Mouse (Mus musculus): Measurements from ENCODE around the gene Ereg. TPM values are rescaled to one million over a fixed set of nuclear protein-coding genes. Genes with fewer than 3 reads are reported as not detected.

The Ereg gene
- polyA plus RNA-seq (2015; fragmentation: Nextera tagmentation; extraction: Ambion mirVana) = 3.0 and 5.2 TPM in 2 replicates

DNA sequence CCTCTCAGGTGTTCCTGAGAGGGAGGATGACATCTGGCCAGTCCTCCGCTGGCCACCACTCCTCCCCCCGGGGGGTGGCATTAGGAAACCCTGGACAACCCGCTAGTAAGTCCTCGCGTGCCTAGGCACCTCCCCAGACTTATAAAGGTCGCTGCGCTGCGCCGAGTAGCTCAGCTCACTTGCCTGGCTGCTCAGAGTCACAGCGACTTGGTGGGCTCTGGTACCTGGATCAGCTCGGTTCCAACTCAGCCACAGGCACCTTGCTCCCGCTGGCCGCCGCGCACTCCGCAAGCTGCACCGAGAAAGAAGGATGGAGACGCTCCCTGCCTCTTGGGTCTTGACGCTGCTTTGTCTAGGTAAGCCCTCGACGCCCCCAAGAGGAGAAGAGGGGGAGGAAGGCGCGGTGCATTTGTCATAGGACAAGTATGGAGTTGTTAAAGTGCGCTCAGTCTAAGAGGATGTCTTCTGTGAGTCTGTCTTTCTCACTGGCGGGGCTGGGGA is at the start of gene Ereg:
TSS of gene Ereg (plus strand) at position 173 of the 501 bp plus-strand sequence.

DNA sequence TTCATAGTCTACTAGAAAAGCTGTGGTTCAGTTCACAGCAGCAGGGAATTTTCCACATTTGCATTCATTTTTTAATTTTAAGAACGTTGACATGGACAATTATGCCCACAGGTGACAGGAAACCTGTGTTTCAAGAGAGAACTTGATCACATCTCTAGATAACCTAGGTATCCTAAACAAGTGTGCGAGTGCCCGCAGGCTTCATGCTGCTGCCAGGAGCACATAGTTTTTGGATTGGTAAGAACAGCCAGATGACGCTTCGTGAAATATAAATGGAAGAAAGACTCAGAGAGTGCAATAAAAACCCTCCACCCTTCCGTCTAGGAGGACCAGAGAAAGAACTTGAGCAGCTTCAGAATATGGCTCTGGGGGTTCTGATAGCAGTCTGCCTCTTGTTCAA is 47.3 kb upstream of the Ereg start, which contains the start of gene Epgn:
TSS of gene Epgn (plus strand) at position 301 of the 400 bp plus-strand sequence.

DNA sequence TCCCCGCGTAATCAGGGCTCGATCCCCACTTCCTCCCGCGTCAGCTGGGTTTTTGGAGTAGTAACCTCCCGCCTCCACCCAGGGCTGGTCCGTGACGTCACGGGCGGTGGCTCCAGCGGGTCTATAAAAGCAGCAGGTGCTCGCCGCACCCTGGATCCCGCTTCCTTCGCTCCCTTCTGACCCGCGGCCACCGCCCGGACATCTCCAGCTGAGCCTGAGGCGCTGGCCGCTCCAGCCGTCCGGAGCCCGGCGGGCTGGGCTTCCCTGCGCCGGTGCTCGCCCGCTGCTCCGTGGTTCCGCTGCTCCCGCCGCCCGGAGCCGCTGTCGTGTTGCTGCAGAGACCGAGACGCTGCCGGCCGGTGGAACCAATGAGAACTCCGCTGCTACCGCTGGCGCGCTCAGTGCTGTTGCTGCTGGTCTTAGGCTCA is 65.0 kb downstream of the Ereg start, which contains the start of gene Areg:
TSS of gene Areg (plus strand) at position 154 of the 428 bp plus-strand sequence.

Other genes starting within 250 kb of the Ereg start
- gene Cxcl1, start 183.4 kb upstream of the Ereg start, polyA plus RNA-seq (2015; fragmentation: Nextera tagmentation; extraction: Ambion mirVana) = 1.0 and 3.7 TPM in 2 replicates
- gene Cxcl2, start 170.8 kb upstream of the Ereg start, polyA plus RNA-seq (2015; fragmentation: Nextera tagmentation; extraction: Ambion mirVana) = 0.83 and 7.8 TPM in 2 replicates
- gene Mthfd2l, start 143.5 kb upstream of the Ereg start, polyA plus RNA-seq (2015; fragmentation: Nextera tagmentation; extraction: Ambion mirVana) = 38.2 and 43.1 TPM in 2 replicates
- gene Epgn, start 47.2 kb upstream of the Ereg start, polyA plus RNA-seq (2015; fragmentation: Nextera tagmentation; extraction: Ambion mirVana) = 0.08 and 0.13 TPM in 2 replicates
- gene Areg, start 65.0 kb downstream of the Ereg start, polyA plus RNA-seq (2015; fragmentation: Nextera tagmentation; extraction: Ambion mirVana) = 12.8 and 18.7 TPM in 2 replicates